Mouse (Mus musculus) C2C12 (cell line): ENCODE results near the gene Gm27029. TPM values are rescaled to one million over a fixed set of nuclear protein-coding genes. Genes with fewer than 3 reads are reported as not detected.

Source experiments
- H3K27me3 ChIP-seq: one replicate; pipeline ENCODE4 v1.6.1; 2011; ENCODE audit not compliant: control insufficient read depth, insufficient read depth, insufficient read length
- H3K36me3 ChIP-seq: one replicate; pipeline ENCODE4 v1.6.1; 2011; ENCODE audit not compliant: control insufficient read depth, insufficient read depth
- H3K4me3 ChIP-seq: one replicate; pipeline ENCODE4 v1.5.1; 2011; ENCODE audit warnings: mild to moderate bottlenecking, control low read depth; ENCODE audit not compliant: poor library complexity, insufficient read depth, severe bottlenecking
- H3K79me2 ChIP-seq: one replicate; pipeline ENCODE4 v1.6.1; 2011; ENCODE audit not compliant: control insufficient read depth, insufficient read depth
- H3K79me3 ChIP-seq: one replicate; pipeline ENCODE4 v1.6.1; 2011; ENCODE audit warnings: low read depth, control low read depth
- H3ac ChIP-seq: one replicate; pipeline ENCODE3; 2011; ENCODE audit warnings: low read depth; ENCODE audit not compliant: control insufficient read depth, insufficient read length
- CEBPB ChIP-seq: IDR thresholded peaks from one replicate; pipeline ENCODE4 v1.6.1; 2011; ENCODE audit warnings: low read depth, mild to moderate bottlenecking, control low read depth, moderate library complexity
- CTCF ChIP-seq: IDR thresholded peaks from one replicate; pipeline ENCODE4 v1.5.1; 2011; ENCODE audit not compliant: control insufficient read depth, insufficient read depth, insufficient read length
- FOSL1 ChIP-seq: IDR thresholded peaks from one replicate; pipeline ENCODE4 v1.8.0; 2011; ENCODE audit warnings: mild to moderate bottlenecking, low read length; ENCODE audit not compliant: poor library complexity, insufficient read depth, severe bottlenecking
- MAX ChIP-seq: IDR thresholded peaks from one replicate; pipeline ENCODE4 v1.6.1; 2011; ENCODE audit warnings: mild to moderate bottlenecking, control low read depth
- MYOD1 ChIP-seq: IDR thresholded peaks from one replicate; pipeline ENCODE4 v1.6.1; 2011; ENCODE audit warnings: low read depth; ENCODE audit not compliant: control insufficient read depth, insufficient read length
- MYOG ChIP-seq: IDR thresholded peaks from one replicate; pipeline ENCODE4 v1.6.1; 2011; ENCODE audit not compliant: control insufficient read depth, insufficient read length; ENCODE audit errors: extremely low read depth
- USF1 ChIP-seq: IDR thresholded peaks from one replicate; pipeline ENCODE4 v1.6.1; 2011; ENCODE audit warnings: low read depth, mild to moderate bottlenecking, control low read depth, moderate library complexity
- microRNA-seq: library from miRNA; unstranded; fragments of <30 nt; microRNA quantifications from one replicate; pipeline ENCODE4, GENCODE M21; 2019; ENCODE audit warnings: borderline microRNAs expressed
- polyA plus RNA-seq: library from polyadenylated mRNA; unstranded; fragments of >200 nt; fragmentation: generic; extraction: Trizol; gene quantifications from one replicate; pipeline ENCODE4 v1.2.1, GENCODE M21; 2012; ENCODE audit warnings: missing spikeins

Gm27029 gene
- polyA plus RNA-seq, 1 experiment: 5.2 TPM

GRCm38 (mm10) chr11:101360651-101361113 is 63.9 kb downstream of the Gm27029 start:
- H3K27me3 ChIP-seq: peaks cover 14% of the 10 kb centered on the region
- H3K79me2 ChIP-seq: no peaks in the 10 kb centered on the region
- TF ChIP-seq FOSL1 (no peak), CTCF (no peak), CEBPB (no peak), USF1 (peak; percentile 78), MYOG (no peak), MAX (no peak), MYOD1 (no peak)
- H3K36me3 ChIP-seq: no peaks in the 10 kb centered on the region
- no peak overlapping the region for H3K4me3 ChIP-seq
- no peaks in the 10 kb centered on the region for H3K79me3 ChIP-seq
- no peak overlapping the region for H3ac ChIP-seq

GRCm38 (mm10) chr11:101359776-101360175 is 64.8 kb downstream of the Gm27029 start:
- H3K4me3 ChIP-seq: no peak overlapping the region
- no peaks in the 10 kb centered on the region for H3K79me2 ChIP-seq
- H3K27me3 ChIP-seq: peaks cover 14% of the 10 kb centered on the region
- no peaks in the 10 kb centered on the region for H3K79me3 ChIP-seq
- TF ChIP-seq MAX: no peak
- no peak for TF ChIP-seq MYOD1
- no peak for TF ChIP-seq CTCF
- no peak for TF ChIP-seq MYOG
- no peak for TF ChIP-seq USF1
- no peak for TF ChIP-seq CEBPB
- no peak for TF ChIP-seq FOSL1
- H3K36me3 ChIP-seq: no peaks in the 10 kb centered on the region
- H3ac ChIP-seq: no peak overlapping the region

- Histone ChIP-seq H3K79me3 (no peaks in the 10 kb centered on the region), H3K79me2 (no peaks in the 10 kb centered on the region), H3K36me3 (no peaks in the 10 kb centered on the region), H3K4me3 (no peak overlapping the region), H3ac (no peak overlapping the region), H3K27me3 (peaks cover 15% of the 10 kb centered on the region)
- TF ChIP-seq MYOD1 (no peak), CEBPB (no peak), MYOG (no peak), FOSL1 (no peak), MAX (no peak), CTCF (no peak), USF1 (no peak)
Measured at GRCm38 (mm10) chr11:101357505-101358182, 67.0 kb downstream of the Gm27029 start.

Small RNA genes within 50 kb of the gene (microRNA-seq; reads per million reads assigned to microRNA genes)
- gene Mir6929: 0.24 reads per million

Other genes starting within 250 kb of the Gm27029 start
- gene Ccr10, start 249.4 kb downstream of the Gm27029 start, polyA plus RNA-seq: 0.18 TPM
- gene Ezh1, start 198.3 kb downstream of the Gm27029 start, polyA plus RNA-seq: 4.5 TPM
- 0.66 TPM for gene Ramp2, start 178.8 kb downstream of the Gm27029 start, polyA plus RNA-seq
- 116 TPM for gene Vps25, start 171.1 kb downstream of the Gm27029 start, polyA plus RNA-seq
- 0.49 TPM for gene Wnk4, start 164.2 kb downstream of the Gm27029 start, polyA plus RNA-seq
- gene Cntd1, start 145.8 kb downstream of the Gm27029 start, polyA plus RNA-seq: 0.05 TPM
- gene Coa3, start 145.7 kb downstream of the Gm27029 start, polyA plus RNA-seq: 85.2 TPM
- 103 TPM for gene Becn1, start 122.5 kb downstream of the Gm27029 start, polyA plus RNA-seq
- 89.9 TPM for gene Psme3, start 108.6 kb downstream of the Gm27029 start, polyA plus RNA-seq
- gene Aoc2, start 99.7 kb downstream of the Gm27029 start, polyA plus RNA-seq: 1.2 TPM
- gene Aoc3, start 94.2 kb downstream of the Gm27029 start, polyA plus RNA-seq: 0.07 TPM
- gene G6pc, start 57.2 kb downstream of the Gm27029 start, polyA plus RNA-seq: not detected
- gene Aarsd1, start 7.2 kb downstream of the Gm27029 start, polyA plus RNA-seq: 50.6 TPM
- 10.4 TPM for gene Rundc1, start 289 bp upstream of the Gm27029 start, polyA plus RNA-seq
- gene Ptges3l, start 537 bp upstream of the Gm27029 start, polyA plus RNA-seq: 19.2 TPM
- 2,812 TPM for gene Rpl27, start 17.5 kb upstream of the Gm27029 start, polyA plus RNA-seq
- 23.4 TPM for gene Ifi35, start 23.6 kb upstream of the Gm27029 start, polyA plus RNA-seq
- 19.2 TPM for gene Rnd2, start 40.2 kb upstream of the Gm27029 start, polyA plus RNA-seq
- gene Vat1, start 41.4 kb upstream of the Gm27029 start, polyA plus RNA-seq: 306 TPM
- gene Brca1, start 127.2 kb upstream of the Gm27029 start, polyA plus RNA-seq: 5.2 TPM
- 15.7 TPM for gene Nbr1, start 127.4 kb upstream of the Gm27029 start, polyA plus RNA-seq
- gene Tmem106a, start 157.4 kb upstream of the Gm27029 start, polyA plus RNA-seq: 1.0 TPM
- gene Gm11634, start 174.5 kb upstream of the Gm27029 start, polyA plus RNA-seq: not detected
- gene Rdm1, start 202.4 kb upstream of the Gm27029 start, polyA plus RNA-seq: 9.5 TPM
- gene Arl4d, start 240.7 kb upstream of the Gm27029 start, polyA plus RNA-seq: 2.5 TPM